Mouse (Mus musculus) stomach, postnatal 0 days (tissue): ENCODE data around the gene Gm10197. TPM values are rescaled to one million over a fixed set of nuclear protein-coding genes. Genes with fewer than 3 reads are reported as not detected.

ENCODE experiments used
- ATAC-seq: fragments of 200-750 bp; cut with Nextera tagmentation; 2 replicates; pipeline ENCODE4 v1.8.0; 2017; ENCODE audit not compliant: low FRiP score, low TSS enrichment
- DNase-seq: peaks from one replicate; pipeline ENCODE4 v3.0.0-alpha.2; 2016; ENCODE audit warnings: low spot score
- H3K27ac ChIP-seq: fragments of 300-500 bp; sonication (generic); replicated peaks from 2 replicates; pipeline ENCODE4 v1.5.1; 2014; ENCODE audit warnings: mild to moderate bottlenecking, control low read depth
- H3K27me3 ChIP-seq: fragments of 300-500 bp; sonication (generic); 2 replicates; pipeline ENCODE4 v1.6.1; 2014; ENCODE audit warnings: low read length; ENCODE audit not compliant: control insufficient read depth, insufficient read depth
- H3K36me3 ChIP-seq: fragments of 300-500 bp; sonication (generic); 2 replicates; pipeline ENCODE4 v1.6.1; 2014; ENCODE audit warnings: low read length, mixed read lengths; ENCODE audit not compliant: control insufficient read depth, insufficient read depth
- H3K4me1 ChIP-seq: fragments of 300-500 bp; sonication (generic); replicated peaks from 2 replicates; pipeline ENCODE4 v1.6.1; 2014; ENCODE audit warnings: antibody characterized with exemption; ENCODE audit not compliant: control insufficient read depth, insufficient read depth
- H3K4me2 ChIP-seq: fragments of 300-500 bp; sonication (generic); replicated peaks from 2 replicates; pipeline ENCODE4 v1.6.1; 2014; ENCODE audit warnings: low read depth, mild to moderate bottlenecking, control low read depth, moderate library complexity
- H3K4me3 ChIP-seq: fragments of 300-500 bp; sonication (generic); 2 replicates; pipeline ENCODE4 v1.5.1; 2014; ENCODE audit warnings: low read depth, low read length, control low read depth
- H3K9ac ChIP-seq: fragments of 300-500 bp; sonication (generic); 2 replicates; pipeline ENCODE4 v1.6.1; 2014; ENCODE audit warnings: mild to moderate bottlenecking, low read length, control low read depth, mixed read lengths
- H3K9me3 ChIP-seq: fragments of 300-500 bp; sonication (generic); 2 replicates; pipeline ENCODE4 v1.6.1; 2016; ENCODE audit warnings: low read length; ENCODE audit not compliant: control insufficient read depth
- CTCF ChIP-seq: IDR thresholded peaks from 2 replicates; pipeline ENCODE4 v1.5.1; 2016; ENCODE audit warnings: antibody characterized with exemption, low read depth, mild to moderate bottlenecking, moderate library complexity
- EP300 ChIP-seq: optimal IDR thresholded peaks from 2 replicates; pipeline ENCODE3; 2016; ENCODE audit warnings: antibody characterized with exemption
- whole genome bisulfite sequencing: fragments of 180-500 bp; shearing (Covaris S2); extraction: QIAGEN DNeasy Blood & Tissue Kit; methylation state at CpG from one replicate; pipeline ENCODE4 v1.1.7; 2014; 5-methylcytosine and 5-hydroxymethylcytosine counted together
- polyA plus RNA-seq: library from polyadenylated mRNA; unstranded; fragments of >200 nt; fragmentation: Nextera tagmentation; extraction: Ambion mirVana; gene quantifications from 2 replicates; pipeline ENCODE4 v1.2.1, GENCODE M21; 2015

Gene Gm10197
- polyA plus RNA-seq, 1 experiment from 2014 or later, result not detected

- no peaks in the 10 kb centered on the region; the same call in 1 of the 2 replicates for H3K36me3 ChIP-seq
- no peak overlapping the region for H3K4me3 ChIP-seq
- ATAC-seq (no peak), DNase-seq (no peak)
- no peaks in the 10 kb centered on the region for H3K9me3 ChIP-seq
- no peak overlapping the region for H3K27ac ChIP-seq
- H3K27me3 ChIP-seq, result no peaks in the 10 kb centered on the region
- H3K4me1 ChIP-seq, result no peaks in the 10 kb centered on the region
- 75% methylated on average over 16 of the region's 16 CpGs for WGBS
- H3K4me2 ChIP-seq, result no peak overlapping the region
- TF ChIP-seq CTCF (no peak), EP300 (no peak)
- H3K9ac ChIP-seq, result no peak overlapping the region
Measured at GRCm38 (mm10) chr19:53355065-53355464, 16.5 kb downstream of the Gm10197 start.

GRCm38 (mm10) chr19:53354271-53355000 is 17.1 kb downstream of the Gm10197 start:
- Histone ChIP-seq H3K36me3 (no peaks in the 10 kb centered on the region; the same call in 1 of the 2 replicates), H3K4me3 (no peak overlapping the region), H3K27ac (no peak overlapping the region), H3K4me1 (no peaks in the 10 kb centered on the region), H3K9me3 (no peaks in the 10 kb centered on the region), H3K27me3 (no peaks in the 10 kb centered on the region), H3K9ac (no peak overlapping the region), H3K4me2 (no peak overlapping the region)
- ATAC-seq (no peak), DNase-seq (no peak)
- TF ChIP-seq EP300 (no peak), CTCF (no peak)
- WGBS, result 71% methylated on average over 7 of the region's 7 CpGs

GRCm38 (mm10) chr19:53353864-53354263 is 17.7 kb downstream of the Gm10197 start:
- Histone ChIP-seq H3K27me3 (no peaks in the 10 kb centered on the region), H3K9ac (no peak overlapping the region), H3K4me2 (no peak overlapping the region), H3K4me1 (no peaks in the 10 kb centered on the region), H3K36me3 (no peaks in the 10 kb centered on the region; the same call in 1 of the 2 replicates), H3K9me3 (no peaks in the 10 kb centered on the region), H3K4me3 (no peak overlapping the region), H3K27ac (no peak overlapping the region)
- ATAC-seq, result no peak
- 88% methylated on average over 7 of the region's 7 CpGs for WGBS
- DNase-seq, result no peak
- TF ChIP-seq CTCF (no peak), EP300 (no peak)

- TF ChIP-seq EP300, result no peak
- TF ChIP-seq CTCF, result no peak
- H3K4me2 ChIP-seq, result no peak overlapping the region
- no peaks in the 10 kb centered on the region for H3K4me1 ChIP-seq
- no peak for ATAC-seq
- no peaks in the 10 kb centered on the region for H3K9me3 ChIP-seq
- H3K36me3 ChIP-seq, result no peaks in the 10 kb centered on the region
- H3K27me3 ChIP-seq, result no peaks in the 10 kb centered on the region
- DNase-seq, result no peak
- WGBS, result 64% methylated on average over 14 of the region's 14 CpGs
- H3K4me3 ChIP-seq, result no peak overlapping the region
- H3K9ac ChIP-seq, result no peak overlapping the region
- H3K27ac ChIP-seq, result no peak overlapping the region
Measured at GRCm38 (mm10) chr19:53345766-53346165, 25.8 kb downstream of the Gm10197 start.

- no peak for DNase-seq
- Histone ChIP-seq H3K4me3 (no peak overlapping the region), H3K4me2 (no peak overlapping the region), H3K9ac (no peak overlapping the region), H3K27me3 (no peaks in the 10 kb centered on the region), H3K4me1 (no peaks in the 10 kb centered on the region), H3K27ac (no peak overlapping the region), H3K9me3 (no peaks in the 10 kb centered on the region), H3K36me3 (no peaks in the 10 kb centered on the region)
- no peak for ATAC-seq
- WGBS, result 70% methylated on average over 16 of the region's 16 CpGs
- TF ChIP-seq CTCF, result no peak
- TF ChIP-seq EP300, result no peak
Measured at GRCm38 (mm10) chr19:53344062-53344461, 27.5 kb downstream of the Gm10197 start.

GRCm38 (mm10) chr19:53343174-53343881 is 28.2 kb downstream of the Gm10197 start:
- Histone ChIP-seq H3K4me1 (no peaks in the 10 kb centered on the region), H3K4me3 (no peak overlapping the region), H3K27ac (no peak overlapping the region), H3K9me3 (no peaks in the 10 kb centered on the region), H3K9ac (no peak overlapping the region), H3K36me3 (no peaks in the 10 kb centered on the region), H3K4me2 (no peak overlapping the region), H3K27me3 (no peaks in the 10 kb centered on the region)
- WGBS, result 86% methylated on average over 13 of the region's 13 CpGs
- DNase-seq (no peak), ATAC-seq (no peak)
- TF ChIP-seq EP300 (no peak), CTCF (0 out of 2 replicates have a peak, but pooled peaks have one; percentile 11)
